Mouse (Mus musculus) embryonic fibroblast, embryonic 13.5 days (primary cell): Measurements from ENCODE around the gene Pet100.

Experiments used
- CTCF ChIP-seq: IDR thresholded peaks from 2 replicates; pipeline ENCODE4 v1.5.1; 2011; ENCODE audit warnings: mild to moderate bottlenecking, control low read depth, low read length, moderate library complexity, borderline replicate concordance; ENCODE audit not compliant: insufficient read depth
- POLR2A ChIP-seq: IDR thresholded peaks from 2 replicates; pipeline ENCODE4 v1.6.1; 2011; ENCODE audit warnings: low read depth, mild to moderate bottlenecking, control low read depth, low read length, moderate library complexity

DNA sequence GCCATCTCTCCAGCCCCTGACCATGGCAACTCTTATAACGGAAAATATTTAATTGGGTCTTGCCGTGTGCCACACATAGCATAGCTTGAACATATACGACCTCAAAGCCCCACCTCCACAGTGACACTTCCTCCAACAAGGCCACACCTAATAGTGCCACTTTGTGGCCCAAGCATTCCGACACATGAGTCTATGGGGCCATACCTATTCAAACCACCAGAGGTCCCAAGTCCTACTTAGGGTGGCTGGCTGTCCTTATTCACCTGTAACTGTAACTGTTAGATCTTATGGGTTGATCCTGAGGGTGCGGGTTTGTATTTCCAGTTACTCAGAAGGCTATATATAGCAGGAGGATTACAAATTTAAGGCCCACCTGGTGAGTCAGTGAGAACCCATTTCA, 6.7 kb downstream of the Pet100 start:
- no peak for TF ChIP-seq POLR2A
- TF ChIP-seq CTCF, result no peak
